Mouse (Mus musculus): Measurements from ENCODE around the gene Wfdc12.
"Not testable (repeated sequence)": the region's sequence is repeated elsewhere in the genome, so short reads cannot be mapped to it uniquely, and the experiment has no call there.

The Wfdc12 gene

GRCm38 (mm10) chr2:164190576-164190975 is at the start of gene Wfdc12:
Gene Wfdc12 (minus strand): TSS chr2:164190608.
- DNase-seq (ENCODE audit: low spot score), result no peak

GRCm38 (mm10) chr2:164238366-164238765 is 48.0 kb upstream of the Wfdc12 start, which contains the start of gene Svs2:
Gene Svs2 (minus strand): TSS chr2:164238466.
- DNase-seq (ENCODE audit: low spot score), result no peak

DNA sequence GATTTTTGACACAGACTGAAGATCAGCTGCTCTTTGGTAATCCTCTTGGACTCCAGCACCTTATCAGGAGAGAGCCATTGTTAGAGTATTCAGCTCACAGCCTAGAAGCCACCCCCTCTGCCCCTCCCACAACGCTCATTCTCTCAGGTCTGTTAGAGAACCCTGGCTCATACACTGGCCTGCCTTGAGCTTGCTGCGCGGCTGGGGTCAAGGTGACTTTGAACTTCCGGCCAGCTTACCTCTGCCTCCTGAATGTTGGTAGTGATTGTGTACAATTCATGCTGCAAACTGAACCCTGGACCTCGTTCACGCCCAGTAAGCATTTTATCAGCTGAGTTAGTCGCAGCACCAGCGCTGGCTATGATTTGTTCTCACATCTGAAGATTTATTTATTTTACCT is 42.3 kb upstream of the Wfdc12 start:
- no peak for DNase-seq (ENCODE audit: low spot score)

DNA sequence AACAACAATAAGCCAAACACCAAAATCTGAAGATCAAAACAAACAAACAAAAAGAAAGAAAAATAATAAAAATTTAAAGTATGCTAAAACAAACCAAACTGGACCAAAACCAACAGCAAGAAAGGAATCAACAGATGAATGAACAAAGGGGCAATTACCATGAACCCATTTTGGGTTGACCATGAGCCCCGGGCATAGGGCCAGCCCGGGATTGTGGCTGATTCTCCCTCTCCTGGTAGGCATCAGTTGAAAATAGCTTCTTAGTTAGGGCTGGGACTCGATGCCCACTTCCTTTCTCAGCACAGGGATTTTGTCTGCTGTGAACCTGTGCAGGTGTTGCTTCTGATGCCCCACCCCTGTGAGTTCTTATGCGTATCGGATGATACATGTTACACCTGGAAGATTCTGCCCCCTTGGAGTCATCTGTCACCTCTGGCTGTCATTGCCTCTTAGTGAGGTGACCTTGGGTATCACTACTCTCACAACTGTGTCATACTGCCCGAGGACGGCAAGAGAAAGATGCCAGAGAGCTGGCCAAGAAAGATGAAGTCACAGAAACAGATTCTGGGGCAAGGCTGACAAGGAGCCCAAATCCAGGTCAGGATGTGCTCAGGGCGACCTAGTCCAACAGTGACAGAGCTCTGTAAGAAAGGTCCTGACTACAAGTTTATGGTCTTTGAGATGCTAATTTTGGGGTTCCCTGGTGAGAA is 38.1 kb upstream of the Wfdc12 start:
- DNase-seq (ENCODE audit: low spot score), result no peak

- DNase-seq (ENCODE audit: low spot score), result no peak
Measured at GRCm38 (mm10) chr2:164221522-164221921, 31.1 kb upstream of the Wfdc12 start, which contains the start of gene Wfdc15b. Gene Wfdc15b (minus strand): TSS chr2:164221660.

- no peak for DNase-seq (ENCODE audit: low spot score)
Measured at GRCm38 (mm10) chr2:164219295-164219694, 28.9 kb upstream of the Wfdc12 start.

DNA sequence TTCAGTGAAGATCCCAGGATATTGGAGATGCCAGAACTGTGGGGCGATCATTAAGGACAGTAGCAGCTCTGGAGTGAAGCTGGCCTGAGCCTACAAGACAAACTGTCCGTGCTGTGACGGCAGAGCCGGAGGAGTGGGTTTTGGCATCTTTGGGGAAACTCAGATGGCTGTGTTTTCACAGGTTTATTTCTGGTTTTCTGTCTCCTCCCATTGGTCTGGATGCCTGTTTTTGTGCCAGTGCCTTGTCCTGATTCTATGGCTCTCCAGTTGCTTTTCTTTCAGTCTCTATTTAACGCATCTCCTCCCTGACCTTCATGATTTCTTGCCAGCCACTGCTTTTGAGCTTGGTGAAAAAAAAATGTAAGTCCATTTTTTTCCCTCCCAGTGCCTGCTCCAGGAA is 22.3 kb upstream of the Wfdc12 start:
- DNase-seq (ENCODE audit: low spot score), result peak; percentile 3

- no peak for DNase-seq (ENCODE audit: low spot score)
Measured at GRCm38 (mm10) chr2:164210892-164211291, 20.5 kb upstream of the Wfdc12 start.

DNA sequence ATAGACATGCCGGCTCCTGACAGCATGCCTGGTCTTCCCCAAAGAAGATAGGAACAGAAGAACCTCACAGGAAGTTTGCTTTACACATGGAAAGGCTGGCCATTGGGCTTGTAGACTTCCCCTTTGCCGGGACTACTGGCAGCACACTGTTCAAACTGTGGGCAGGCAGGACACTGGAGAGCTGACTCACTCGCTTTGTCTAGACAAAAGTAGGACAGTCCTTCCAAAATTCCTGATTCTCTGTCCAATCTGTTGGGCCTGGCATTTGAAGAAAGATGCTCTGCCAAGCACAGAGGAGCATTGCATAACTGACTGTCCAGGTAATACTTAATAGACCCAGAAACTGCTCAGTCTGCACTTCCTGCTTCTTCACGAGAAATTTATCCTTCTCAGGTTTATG is 16.3 kb upstream of the Wfdc12 start:
- no peak for DNase-seq (ENCODE audit: low spot score)

DNA sequence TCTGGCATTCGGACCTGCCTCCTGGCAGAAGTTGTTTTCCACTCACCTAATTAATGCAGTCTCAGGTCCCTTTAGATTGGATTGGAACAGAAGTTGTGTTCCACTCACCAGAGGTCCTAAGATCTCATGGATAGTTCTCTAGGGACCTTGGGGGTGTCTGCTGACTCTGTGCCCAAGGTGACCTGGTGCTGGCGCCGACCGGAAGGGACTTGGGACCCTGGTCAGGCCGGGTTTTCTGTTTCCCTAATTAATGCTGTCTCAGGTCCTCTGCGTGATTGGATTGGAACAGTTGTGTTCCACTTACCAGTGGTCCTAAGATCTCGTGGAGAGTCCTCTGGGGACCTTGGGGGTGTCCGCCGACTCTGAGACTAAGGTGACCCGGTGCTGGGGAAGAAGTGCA is 15.6 kb upstream of the Wfdc12 start:
- DNase-seq (ENCODE audit: low spot score), result not testable (repeated sequence)

DNA sequence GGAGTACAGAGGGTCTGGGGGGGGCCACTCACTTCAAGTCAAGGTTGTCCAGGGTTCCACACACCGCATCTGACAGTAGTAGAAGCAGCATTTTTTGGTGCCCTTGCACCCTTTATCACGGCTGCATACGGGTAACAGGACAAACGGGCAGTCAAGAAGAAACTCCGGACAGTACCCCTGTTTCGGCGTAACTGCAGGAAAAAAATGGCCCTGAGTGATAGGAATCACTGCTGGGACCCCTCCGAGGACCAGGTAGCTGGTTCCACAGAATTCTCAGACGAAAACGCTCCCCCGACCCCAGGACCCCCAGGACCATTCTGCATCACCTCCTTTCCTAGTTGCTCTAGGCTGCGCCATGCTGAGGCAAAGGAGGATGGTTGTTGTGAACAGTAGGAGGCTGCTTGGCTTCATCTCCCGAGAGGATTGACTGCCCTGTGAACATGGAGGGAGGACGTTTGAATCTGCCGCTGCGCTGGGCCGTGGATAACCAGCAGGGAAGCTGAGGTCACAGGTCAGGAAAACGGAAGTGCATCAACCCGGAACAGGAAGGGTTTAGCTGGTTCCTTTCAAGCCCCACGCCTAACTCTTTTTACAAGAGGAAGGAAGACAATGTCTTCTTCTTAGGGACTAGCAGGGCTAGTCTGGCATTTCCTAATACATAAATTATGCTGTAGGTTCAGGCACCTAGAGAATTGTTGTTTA is 9.4 kb upstream of the Wfdc12 start, which contains the start of gene Wfdc15a:
Gene Wfdc15a, minus strand, starts transcription at position 505 of the 702 bp plus-strand sequence.
- DNase-seq (ENCODE audit: low spot score), result no peak

DNA sequence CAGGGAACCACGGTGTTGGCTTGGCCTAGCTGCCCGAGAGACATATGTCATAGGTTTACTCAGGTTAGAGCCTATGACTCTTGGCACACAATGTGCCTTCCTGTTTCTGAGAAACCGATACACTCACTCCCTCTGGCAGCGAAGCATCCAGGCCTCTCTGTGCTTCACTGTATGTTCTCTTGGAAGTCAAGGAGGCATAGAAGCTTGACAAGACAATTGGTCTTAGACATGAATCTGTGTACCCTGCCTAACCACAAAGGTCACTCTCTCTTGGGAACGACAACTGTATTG is 6.2 kb upstream of the Wfdc12 start:
- DNase-seq (ENCODE audit: low spot score), result no peak

DNA sequence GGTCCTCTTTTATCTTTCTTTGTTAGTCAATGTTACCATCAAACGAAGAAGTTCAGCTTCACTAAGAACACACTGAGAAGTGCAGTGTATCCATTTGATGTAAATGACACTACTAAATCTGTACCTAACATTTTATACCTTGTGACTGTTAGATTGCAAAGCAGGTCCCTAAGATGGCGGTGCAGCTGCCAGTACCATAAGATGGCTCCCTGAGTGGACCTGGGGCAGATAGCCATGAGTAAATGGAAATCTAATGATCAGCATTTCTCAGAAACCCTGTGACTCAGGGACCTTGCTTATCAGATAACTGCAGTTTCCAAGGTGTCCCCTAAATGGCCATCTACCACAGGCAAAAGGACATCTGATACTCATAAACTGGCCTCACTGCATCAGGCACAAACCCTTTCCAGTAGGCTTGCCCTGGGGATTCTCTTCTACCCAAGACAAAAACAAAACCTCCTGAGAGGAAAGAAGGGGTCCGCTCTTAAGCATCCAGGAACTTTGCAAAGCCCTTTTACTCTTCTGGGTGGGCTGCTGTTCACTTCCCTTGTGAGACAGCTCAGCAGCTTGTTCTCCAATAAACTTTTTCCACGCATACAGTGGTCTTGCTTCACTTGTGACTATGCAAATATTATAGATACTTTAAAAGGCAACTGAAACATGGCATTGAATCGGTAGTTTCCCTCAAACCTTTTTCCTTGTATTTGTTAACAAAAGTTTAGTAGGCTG is 5.7 kb upstream of the Wfdc12 start:
- no peak for DNase-seq (ENCODE audit: low spot score)

- no peak for DNase-seq (ENCODE audit: low spot score)
Measured at GRCm38 (mm10) chr2:164194959-164195630, 4.7 kb upstream of the Wfdc12 start.

GRCm38 (mm10) chr2:164192279-164192678 is 1.9 kb upstream of the Wfdc12 start:
- DNase-seq (ENCODE audit: low spot score), result no peak

- no peak for DNase-seq (ENCODE audit: low spot score)
Measured at GRCm38 (mm10) chr2:164188722-164189121, 1.7 kb downstream of the Wfdc12 start.

DNA sequence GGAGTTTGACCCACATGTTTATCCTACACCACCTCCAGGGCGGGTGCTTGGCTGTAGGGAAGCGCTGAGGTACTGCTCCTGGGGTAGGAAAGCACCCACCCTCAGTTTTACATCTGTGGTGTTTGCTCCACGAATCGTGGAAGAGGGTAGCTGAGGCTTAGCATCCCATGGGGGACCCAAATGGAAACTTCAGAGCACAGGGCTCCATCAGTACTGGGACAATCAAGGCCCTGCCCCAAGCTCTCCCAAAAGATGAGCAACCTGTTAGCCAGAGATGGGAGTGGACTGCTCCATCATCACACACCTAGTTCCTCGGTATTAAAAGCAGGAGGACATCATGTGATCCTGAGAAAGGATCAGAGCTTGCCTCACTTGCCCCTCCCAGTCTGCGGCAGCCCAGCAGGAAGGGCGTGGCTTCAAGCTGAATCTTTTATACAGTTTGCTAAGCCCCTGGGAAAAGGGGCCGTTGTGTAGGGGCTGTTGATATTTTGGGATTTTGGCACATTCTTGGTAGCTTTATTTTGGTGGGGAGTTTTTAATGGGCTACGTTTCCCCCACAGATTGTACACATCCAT is 6.2 kb downstream of the Wfdc12 start:
- DNase-seq (ENCODE audit: low spot score), result no peak

GRCm38 (mm10) chr2:164183340-164183739 is 7.1 kb downstream of the Wfdc12 start:
- no peak for DNase-seq (ENCODE audit: low spot score)

DNA sequence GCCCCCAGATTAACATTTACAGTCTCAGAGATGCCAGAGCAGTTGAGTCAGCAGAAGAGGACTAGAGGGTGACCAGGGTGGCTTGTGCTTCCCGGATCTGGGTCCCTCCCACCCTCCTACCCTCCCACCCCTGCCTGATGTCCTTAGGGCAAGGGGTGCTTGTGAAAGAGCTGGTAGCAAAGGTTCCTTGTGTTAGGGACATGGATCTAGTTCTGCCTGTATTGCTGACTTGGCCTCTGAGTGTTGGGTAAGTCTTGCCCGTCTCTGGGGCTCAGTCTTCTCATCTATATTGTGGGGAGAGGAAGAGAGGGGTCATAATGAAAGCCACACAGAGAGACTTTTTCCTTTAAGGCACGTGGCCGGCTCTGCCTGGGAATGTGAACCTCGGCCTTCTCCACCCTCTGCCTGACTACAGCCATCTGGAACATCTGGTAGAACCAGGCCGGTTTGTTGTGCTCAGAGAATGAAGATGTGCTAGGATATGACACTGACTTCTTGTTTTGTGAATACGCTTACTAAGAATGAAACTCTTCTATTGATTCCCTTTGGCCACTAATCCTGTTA is 7.6 kb downstream of the Wfdc12 start, which contains the start of gene Wfdc5:
Gene Wfdc5, minus strand, starts transcription at position 51 of the 564 bp plus-strand sequence.
- DNase-seq (ENCODE audit: low spot score), result no peak

GRCm38 (mm10) chr2:164180770-164181169 is 9.6 kb downstream of the Wfdc12 start:
- no peak for DNase-seq (ENCODE audit: low spot score)

DNA sequence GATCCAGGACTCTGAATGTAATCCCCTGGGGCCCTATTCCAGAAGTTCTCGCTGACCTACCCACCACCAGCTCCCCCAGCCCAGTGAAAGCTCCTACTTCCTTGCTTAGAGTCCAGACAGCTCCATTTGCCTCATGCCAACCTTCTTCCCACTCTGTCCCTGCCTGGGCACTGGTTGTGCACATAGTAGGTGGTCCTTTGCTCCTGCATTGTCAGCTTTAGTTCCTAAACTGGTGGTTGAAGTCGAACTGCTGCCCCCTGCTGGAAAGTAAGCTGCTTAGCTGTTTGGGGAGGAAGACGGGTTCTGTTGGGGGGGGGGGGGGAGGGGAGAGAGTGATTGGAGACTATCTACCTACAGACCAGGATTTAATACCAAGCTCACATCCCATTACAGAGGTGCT is 10.3 kb downstream of the Wfdc12 start:
- DNase-seq (ENCODE audit: low spot score), result no peak

- no peak for DNase-seq (ENCODE audit: low spot score)
Measured at GRCm38 (mm10) chr2:164177831-164178230, 12.6 kb downstream of the Wfdc12 start.

Data from left cerebral cortex, adult 11 months (tissue).